Mouse (Mus musculus): ENCODE data around the gene Gm28308.

The Gm28308 gene

DNA sequence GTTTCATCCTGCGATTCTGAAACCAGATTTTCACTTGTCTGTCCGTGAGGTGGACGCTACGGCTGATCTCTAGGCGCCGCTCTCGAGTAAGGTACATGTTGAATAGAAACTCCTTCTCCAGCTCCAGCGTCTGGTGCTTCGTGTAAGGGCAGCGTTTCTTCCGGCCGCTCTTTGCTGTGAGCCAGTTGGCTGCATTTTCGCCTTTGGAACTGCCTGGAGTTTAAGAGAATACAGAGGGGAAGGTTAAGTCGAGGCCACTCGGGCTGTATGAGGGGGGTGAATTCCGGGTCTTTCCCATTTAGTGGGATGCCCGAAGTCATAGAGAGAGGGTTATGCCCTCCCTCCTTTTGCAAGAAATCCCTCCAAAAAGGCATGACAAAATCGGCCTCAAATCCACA, 19.4 kb upstream of the Gm28308 start:
- DNase-seq (ENCODE audit: low read depth, low spot score): peak; percentile 83

DNA sequence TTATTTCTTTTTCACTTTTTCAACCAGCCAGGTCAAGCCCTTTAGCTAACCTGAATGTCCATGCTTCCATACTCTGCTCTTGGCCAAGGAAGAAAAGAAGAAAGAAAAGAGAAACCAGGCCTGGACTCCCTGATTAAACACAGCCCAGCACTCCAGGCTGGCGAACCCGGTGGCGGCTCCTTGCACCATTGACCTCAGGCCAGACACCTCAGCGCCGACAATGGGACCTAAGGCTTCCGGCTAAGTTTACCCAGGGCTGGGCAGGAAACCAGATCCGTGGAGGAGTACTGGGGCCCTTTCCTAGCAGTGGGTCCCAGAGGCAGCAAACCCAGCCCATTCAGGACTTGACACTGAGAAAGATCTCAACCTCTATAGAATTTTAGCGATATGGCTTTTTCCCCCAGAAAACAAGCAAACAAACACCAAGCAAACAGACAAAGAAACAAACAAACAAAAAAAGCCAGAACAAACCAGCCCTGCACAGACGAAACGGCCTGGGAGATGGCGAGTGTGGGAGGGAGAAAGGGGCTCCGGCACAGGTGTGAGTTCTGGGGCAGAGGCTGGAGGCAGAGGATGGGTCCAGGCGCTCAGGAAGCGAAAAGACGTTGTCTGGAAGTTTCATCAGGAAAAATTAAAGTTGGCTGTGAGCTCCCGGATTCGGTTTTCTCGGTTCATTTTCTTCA, 18.9 kb upstream of the Gm28308 start:
- DNase-seq (ENCODE audit: low read depth, low spot score): peak; percentile 52

DNA sequence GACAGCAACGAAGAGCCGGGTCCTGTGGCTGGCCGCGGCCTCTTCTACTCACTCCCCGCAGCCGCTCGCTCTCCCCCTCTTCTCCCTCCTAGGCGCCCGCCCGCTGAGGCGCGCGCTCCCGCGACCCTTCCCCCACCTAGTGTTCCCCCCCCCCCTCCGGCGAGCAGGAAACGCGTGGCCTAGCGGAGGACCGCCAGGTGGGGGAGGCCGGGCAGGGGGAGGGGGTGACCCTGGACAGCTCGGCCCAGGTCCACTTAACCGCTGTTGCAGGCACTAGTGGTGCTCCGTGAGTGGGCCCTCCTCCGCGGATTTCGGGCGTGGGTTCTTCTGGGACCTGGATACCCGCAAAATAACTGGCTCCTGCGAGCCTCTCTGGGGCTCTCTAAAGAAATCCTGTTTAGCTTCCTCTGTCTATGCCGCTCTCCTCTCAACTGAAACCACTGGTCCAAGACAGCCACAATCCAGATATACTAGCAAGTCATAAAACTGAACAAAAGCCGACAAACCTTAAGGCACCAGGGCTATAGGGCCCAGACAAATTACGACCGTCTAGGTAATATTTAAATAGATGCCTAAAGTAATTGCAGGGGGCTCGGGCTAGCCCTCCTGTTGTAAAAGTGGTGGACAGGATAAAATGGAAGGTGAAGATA, 17.5 kb upstream of the Gm28308 start, which contains the start of gene Hoxa9:
Hoxa9 (minus strand) TSS at position 574 of the 650 bp plus-strand sequence.
- DNase-seq (ENCODE audit: low read depth, low spot score): peak; percentile 21

DNA sequence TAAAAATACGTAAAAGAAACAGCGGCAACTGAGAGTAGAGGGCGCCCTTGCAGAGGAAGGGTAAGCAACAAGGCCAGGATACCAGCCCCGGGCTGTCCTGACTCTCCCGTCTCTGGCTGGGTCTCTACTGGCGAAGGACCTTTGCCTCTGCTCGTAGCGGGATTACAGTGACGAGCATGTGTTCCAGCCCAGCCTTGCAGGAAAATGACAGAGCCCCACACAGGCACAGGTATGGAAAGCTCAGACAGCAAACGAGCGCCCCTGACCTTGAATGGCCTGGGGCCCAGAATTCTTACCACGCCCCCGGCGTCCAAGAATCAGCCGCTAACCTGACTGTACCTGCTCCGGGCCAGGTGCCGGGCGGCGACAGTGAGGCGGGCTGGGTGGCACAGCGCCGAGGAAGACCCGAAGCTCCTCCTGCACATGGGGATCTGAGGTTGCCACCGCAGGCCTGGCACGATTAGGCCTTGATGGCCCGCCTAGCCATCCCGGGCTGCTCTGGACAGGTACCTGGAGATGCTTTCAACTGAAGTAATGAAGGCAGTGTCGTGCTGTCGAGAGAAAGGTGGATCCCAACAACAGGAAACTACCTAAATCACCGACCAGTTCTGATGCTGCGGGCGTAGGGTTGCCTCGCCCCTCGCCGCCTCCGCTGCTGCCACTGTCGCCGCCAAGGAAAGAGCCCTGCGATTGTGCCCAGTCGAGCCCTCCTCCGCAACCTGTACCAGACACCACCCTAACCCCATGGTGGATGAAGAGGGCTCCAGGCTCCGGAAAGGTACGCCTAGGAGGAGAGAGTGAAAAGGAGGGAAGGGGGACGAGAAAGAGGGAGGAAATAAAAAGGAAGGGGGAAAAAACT, 16.6 kb upstream of the Gm28308 start:
- peak; percentile 57 for DNase-seq (ENCODE audit: low read depth, low spot score)

DNA sequence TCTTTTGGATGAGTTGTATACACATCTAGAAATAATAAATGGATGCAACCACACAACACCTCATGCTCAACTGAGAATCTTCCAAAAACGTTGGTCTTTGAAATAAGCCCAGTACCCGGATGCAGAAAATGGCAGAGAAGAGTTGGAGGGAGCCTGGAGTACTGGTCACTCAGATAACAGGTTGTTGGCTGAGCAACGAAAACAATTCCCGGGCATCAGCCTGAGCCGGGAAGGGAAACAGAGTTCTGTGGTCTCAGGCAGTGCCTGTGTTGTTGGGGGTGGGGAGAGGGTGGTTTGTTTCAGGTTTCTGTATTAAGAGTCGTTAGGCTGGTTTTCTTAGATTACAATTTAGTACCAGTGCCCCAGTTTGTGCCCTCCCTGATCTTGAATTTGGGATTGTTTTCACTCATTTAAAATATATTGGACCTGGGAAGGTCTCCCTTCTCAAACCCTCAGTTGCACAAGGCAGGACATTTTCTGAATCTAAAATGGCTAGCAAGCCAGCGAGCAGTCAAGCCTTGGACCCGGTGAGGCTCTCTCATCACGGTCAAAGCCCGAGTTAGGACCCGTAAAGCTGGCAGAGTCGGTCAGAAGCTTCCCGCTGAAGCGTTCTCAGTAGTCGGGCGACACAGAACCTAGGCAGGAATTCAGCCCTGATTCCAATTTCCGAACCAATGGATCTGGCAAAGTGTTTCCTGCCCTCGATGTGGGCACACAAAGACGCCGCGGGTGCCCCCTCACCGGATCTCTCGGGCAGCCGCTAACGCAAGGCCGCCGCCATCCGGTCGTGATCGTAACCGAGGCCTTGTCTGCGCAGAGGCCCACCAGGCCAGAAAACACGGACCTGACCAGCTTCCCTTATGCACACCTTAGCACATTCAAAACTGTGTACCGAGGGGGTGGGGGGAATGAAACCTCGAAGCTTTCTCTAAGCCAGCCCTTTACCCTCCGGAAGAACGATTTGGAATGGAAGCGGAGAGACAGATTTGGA, 15.6 kb upstream of the Gm28308 start:
- DNase-seq (ENCODE audit: low read depth, low spot score): peak; percentile 35

DNA sequence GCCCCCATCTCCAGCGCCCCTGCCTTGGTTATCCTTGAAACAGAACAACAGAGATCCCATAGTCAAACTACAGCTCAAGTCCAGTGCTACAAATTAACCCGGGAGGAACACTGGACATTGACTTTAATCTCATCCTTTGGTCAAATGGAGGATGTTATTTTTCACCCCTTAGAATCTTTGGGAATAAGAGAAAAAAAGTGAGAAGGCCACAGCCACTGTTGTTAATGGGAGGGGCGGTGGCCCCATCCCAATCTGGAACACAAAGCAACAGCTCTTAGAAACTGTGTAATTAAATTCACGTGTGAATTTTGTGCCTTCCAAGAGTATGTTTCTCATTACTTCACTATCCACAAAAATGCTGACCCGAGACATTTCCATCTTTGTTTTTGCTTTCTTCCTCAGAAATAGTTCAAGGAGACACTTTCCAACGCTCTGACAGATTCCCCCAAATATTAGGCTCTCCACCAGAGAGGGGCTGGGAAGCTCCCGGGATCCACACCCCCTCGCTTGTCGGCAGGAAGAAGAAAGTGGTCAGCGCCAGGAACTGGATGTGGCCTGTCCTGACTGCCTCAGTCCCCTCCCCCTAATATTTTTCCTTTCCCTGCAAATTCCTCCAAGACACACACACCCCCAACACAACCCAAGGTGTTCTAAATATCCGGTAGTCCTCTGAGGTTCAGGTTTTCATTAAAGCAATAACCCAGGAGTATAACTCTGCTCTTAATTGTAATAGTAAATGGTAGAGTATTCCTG, 14.5 kb upstream of the Gm28308 start:
- DNase-seq (ENCODE audit: low read depth, low spot score): no peak

DNA sequence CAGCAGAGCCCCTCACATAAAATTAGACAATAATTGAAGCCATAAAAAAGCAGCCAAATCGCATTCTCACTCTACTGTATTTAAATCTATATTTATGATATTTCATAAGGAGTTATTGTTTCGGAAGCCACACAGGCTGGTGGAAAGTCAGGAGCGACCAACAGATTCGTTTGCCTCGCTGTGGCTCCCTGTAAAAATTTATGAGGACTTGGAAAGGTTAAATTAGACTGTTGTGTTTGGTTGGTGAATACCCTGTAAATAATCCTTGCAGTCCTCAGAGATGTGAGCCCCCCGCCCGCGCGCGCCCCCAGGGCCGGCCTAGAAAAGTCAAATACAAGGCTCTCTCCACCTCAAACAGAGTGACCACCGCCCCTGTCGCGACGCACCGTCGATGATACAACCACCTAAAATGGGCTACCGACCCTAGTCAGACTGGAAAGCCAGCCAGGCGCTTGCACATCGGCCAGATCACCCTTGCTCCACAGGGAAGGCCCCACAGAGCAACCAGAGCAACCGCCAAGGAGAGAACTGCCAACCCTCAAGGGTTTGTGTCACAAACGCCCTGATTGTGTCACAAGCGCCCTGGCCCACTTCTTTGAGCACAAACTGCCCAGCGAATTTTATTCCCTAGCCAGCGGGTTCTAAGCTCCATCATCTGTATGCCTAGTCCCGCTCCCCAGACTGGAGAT, 13.6 kb upstream of the Gm28308 start:
- peak; percentile 27 for DNase-seq (ENCODE audit: low read depth, low spot score)

DNA sequence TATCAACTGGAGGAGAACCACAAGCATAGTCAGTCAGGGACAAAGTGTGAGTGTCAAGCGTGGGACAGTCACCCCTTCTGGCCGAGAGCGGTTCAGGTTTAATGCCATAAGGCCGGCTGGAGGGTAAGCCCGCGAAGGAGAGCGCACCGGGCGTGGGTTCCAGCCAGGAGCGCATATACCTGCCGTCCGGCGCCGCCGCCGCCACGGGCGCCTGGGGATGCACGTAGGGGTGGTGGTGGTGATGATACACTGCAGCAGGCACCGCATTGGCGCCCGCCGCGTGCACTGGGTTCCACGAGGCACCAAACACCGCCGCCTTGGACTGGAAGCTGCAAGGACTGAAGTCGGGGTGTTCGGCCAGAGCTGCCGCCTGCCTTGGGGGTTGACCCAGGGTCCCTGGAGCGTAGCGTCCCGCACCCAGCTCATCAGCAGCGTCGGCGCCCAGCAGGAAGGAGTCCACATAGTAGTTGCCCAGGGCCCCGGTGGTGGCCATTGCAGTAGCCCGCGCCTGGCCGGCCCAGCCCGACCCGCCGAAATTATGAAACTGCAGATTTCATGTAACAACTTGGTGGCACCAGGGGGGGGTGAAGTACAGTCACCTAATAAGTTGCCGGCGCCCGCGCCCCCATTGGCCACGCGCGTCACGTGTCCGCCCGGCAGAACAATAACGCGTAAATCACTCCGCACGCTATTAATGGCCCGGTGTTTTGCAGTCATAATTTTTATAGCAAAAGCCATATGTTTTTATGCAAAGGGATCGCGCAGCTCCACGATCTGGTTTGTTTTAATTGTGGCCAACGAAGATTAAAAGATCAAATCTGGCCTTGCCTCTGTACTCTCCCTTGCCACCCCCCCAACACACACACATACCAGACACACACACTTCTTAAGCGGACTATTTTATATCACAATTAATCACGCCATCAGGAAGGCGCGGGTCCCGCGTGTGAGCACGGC, 12.8 kb upstream of the Gm28308 start:
- DNase-seq (ENCODE audit: low read depth, low spot score): peak; percentile 59

DNA sequence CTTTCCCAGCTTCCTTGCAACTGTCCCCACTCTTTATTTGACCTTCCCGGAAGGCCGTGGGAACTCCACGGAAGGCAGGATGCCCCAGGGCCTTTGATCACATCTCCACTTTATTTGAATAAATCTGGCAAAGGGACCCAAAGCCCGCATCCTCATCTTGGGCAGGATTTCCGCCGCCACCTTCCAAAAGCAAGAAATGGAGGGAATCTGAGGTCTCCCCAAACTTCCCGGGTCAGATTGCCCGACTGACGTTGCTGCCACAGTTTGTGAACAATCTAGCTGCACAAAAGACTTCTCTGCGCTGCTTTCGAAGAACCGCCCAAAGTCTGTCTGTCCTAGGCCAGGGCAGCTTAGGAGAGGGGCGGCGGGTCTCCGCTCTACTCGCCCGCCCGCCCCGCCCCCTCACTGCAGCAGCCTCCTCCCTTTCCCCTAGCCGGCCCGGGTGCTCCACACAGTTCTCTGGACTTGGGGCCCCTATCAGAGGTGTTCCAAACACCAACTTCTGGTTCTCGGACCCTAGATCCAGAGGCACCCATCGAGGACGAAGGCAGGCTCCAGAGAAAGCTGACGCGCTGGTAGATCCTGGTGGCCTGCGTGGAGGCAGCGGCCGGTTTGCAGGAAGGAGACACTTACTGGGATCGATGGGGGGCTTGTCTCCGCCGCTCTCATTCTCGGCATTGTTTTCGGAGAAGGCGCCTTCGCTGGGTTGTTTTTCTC, 11.9 kb upstream of the Gm28308 start:
- peak; percentile 71 for DNase-seq (ENCODE audit: low read depth, low spot score)

DNA sequence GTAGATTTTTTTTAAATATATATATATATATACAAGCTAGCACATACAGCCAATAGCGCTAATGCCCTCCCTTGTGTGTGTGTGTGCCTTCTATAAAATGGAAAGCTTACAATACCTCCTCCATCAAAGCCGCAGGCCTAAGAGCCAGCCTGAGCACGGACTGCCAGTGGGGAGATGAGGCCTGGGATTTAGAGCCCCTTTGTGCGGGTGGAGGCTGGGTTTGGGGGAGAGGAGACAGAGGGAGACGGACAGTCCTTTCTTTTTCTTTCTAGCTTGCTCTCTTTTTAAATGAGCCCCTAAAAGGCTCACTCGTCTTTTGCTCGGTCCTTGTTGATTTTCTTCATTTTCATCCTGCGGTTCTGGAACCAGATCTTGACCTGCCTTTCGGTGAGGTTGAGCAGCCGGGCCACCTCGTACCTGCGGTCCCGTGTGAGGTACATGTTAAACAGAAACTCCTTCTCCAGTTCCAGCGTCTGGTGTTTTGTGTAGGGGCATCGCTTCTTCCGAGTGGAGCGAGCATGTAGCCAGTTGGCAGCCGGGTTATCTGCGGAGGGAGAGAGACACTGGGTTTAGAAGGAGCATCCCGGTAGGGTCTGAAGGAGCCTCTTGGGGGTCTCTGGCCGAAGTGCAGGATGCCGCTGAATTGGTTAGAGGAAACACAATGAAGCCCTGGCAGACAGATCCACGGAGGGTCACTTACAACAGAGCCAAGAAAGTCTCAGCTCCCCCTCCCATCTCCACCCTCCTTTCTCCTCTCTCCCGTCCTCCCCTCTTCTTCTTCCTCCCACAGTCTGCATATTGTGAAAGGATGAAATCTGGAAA, 11.0 kb upstream of the Gm28308 start:
- peak; percentile 30 for DNase-seq (ENCODE audit: low read depth, low spot score)

DNA sequence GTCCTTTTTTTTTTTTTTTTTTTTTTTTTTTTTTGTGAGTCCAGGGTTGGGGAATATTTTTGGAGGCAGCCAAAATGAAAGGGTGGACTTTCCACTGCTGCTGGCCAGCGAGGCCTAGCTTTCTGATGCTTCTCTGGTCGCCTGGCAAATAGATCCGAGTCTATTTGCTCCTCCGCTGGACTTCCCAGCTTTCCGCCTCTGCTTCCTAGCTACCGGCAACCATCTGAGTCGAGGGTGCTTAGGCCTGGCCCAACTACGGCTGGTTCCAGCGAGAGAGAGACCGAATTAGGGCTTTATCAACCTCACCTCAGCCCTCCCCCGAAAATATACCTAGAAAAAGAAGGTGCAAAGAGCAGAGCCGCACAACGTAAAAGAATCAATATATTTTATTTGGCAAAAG, 9.6 kb upstream of the Gm28308 start:
- no peak for DNase-seq (ENCODE audit: low read depth, low spot score)

DNA sequence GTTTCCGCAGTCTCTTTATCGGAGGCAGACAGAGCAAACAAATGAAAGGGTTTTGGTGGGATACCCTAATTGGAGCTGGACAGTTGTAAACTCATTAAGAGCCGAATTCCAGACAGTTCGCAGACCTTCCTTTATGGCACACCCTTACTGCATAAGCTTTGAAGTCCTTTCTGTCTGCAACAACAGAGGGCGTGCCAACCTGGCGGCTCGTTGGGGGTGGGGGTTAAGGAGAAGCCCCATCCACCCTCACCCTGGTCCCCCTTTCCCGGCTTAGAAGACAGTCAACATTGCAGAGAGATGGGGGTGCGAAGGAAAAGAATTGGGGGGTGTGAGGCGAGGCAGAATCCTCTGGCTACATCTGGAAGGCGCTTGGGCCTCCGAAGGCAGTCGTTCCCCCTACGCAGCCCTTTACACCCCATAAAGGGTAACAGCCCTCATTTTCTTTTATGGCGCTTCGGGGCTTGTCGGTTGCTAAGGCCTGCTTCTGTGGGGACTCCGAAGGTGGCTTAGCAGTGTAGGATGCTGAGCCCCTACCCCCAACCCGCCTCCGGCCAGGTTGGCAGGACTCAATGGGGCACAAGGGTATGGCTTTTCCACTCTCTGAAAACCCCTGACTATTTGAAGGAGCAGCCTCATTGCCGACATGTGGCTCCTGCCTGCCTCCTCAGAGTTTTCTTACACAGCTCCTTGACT, 9.0 kb upstream of the Gm28308 start:
- DNase-seq (ENCODE audit: low read depth, low spot score): peak; percentile 23

DNA sequence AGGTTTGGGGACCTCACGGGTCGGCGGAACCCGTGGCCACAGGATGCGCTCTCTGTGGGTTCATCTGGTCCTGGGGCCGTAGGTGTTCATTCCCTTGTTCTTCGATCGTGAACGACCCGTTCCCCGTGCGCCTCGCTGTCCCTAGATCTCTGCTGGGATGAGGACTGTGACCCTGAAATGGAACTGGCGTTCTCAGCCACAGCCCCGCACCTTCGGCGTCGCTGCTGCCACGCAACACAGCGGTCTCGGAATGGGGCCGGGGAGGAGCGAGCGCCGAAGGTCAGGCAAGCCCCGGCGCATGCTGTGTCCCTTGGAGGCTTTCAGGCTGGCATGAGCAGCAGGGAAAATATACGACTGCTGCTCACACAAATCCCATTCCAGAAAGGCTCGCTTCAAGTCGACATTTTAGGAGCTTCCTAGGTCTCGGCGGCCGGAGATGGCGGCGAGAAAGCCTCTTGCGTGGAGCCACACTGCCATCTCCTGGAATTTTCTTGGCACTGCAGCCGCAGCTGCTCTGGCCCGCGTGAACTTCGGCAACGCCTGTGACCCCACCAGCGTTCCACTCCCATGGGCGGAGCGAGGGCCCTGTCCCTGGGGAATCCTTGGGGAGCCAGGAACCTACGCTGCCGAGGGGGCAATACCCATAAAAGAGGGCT, 8.3 kb upstream of the Gm28308 start, which contains the start of gene Hoxa7:
Hoxa7 (minus strand) TSS at position 518 of the 656 bp plus-strand sequence.
- peak; percentile 88 for DNase-seq (ENCODE audit: low read depth, low spot score)

DNA sequence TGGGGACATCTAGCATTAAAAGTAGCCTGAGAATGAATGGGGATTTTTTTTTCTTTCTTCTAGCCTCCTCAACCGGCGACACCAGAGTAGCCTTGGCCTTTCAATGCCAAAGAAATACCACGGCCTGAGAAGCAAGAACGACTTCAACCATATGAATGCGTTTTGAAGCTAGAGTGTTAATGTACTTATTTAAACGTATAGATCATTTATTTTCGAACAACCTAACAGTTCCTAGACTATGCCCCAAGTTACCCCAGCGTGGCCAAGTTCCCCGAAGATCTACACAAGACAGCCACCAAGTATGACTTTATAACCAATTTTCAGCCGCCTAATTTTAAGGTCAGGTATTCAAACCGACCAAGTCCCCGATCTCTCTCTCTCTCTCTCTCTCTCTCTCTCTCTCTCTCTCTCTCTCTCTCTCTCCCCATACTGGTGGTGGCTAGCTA, 7.7 kb upstream of the Gm28308 start:
- DNase-seq (ENCODE audit: low read depth, low spot score): no peak

DNA sequence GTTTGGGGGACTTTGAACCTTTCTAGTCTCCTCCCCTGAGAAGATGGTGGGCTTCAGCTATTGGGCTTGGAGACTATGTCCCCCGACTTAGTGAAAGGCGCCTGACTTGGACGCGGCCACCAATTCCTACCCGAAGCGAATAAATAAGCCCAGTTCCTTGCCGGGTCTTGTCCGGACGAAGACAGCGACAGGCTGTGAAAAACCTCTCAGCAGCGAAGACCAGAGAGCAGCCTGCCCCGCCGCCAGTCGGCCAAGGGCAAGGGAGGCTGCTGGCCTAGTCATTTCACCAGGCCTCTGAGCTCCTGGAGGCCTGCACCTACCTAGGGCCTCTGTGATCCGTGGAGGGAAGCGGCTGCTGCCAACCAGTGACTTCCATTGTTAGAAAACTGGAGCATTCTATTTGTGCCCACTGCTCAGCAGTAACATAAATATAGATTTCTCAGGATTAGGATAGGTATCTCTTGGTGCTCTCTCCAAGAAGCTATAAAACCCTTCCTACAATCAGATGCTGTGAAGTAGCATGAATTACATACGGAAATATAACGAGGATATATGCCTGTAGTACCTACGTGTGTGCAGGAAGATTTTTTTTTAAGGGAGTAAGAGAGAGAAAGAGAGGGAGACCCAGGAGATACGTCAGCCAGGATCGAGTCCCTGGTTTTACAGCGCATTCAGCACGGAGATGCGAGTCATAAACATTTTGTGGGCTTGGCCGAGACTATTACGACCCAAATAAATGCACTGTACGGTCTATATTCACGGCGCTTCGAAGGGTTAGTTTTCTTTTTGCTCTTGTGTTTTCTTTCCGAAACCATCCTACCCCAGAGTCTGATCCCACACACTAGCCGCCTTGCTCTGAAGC, 7.1 kb upstream of the Gm28308 start:
- no peak for DNase-seq (ENCODE audit: low read depth, low spot score)
